Mouse (Mus musculus): ENCODE results near the gene Mylip. TPM values are rescaled to one million over a fixed set of nuclear protein-coding genes. Genes with fewer than 3 reads are reported as not detected.
A peak's percentile ranks its signal among the peaks of the same experiment; 100 is the strongest.

The Mylip gene
- polyA plus RNA-seq, 1 experiment from 2014 or later: 17.1 TPM

- peak overlapping the region; percentile 84 for H3K27ac ChIP-seq
- H3K9me3 ChIP-seq (replicated peaks): no peaks in the 10 kb centered on the region
- no peaks in the 10 kb centered on the region for H3K27me3 ChIP-seq (ENCODE audit: low read depth, poor library complexity, severe bottlenecking)
- 85% methylated on average over 8 of the region's 8 CpGs for WGBS
- H3K4me1 ChIP-seq: peaks cover 80% of the 10 kb centered on the region
- no peak overlapping the region for H3K4me3 ChIP-seq
- H3K36me3 ChIP-seq: peaks cover 45% of the 10 kb centered on the region
- no peak for DNase-seq (ENCODE audit: low spot score)
Observed at GRCm38 (mm10) chr13:45396724-45397123, 7.2 kb downstream of the Mylip start.

- peak overlapping the region; percentile 84 for H3K27ac ChIP-seq
- H3K27me3 ChIP-seq (ENCODE audit: low read depth, poor library complexity, severe bottlenecking): no peaks in the 10 kb centered on the region
- H3K4me3 ChIP-seq: no peak overlapping the region
- H3K4me1 ChIP-seq: peaks cover 80% of the 10 kb centered on the region
- WGBS: 21% methylated on average over 5 of the region's 5 CpGs
- no peak for DNase-seq (ENCODE audit: low spot score)
- H3K9me3 ChIP-seq (replicated peaks): no peaks in the 10 kb centered on the region
- peaks cover 45% of the 10 kb centered on the region for H3K36me3 ChIP-seq
Observed at GRCm38 (mm10) chr13:45397240-45397639, 7.7 kb downstream of the Mylip start.

DNA sequence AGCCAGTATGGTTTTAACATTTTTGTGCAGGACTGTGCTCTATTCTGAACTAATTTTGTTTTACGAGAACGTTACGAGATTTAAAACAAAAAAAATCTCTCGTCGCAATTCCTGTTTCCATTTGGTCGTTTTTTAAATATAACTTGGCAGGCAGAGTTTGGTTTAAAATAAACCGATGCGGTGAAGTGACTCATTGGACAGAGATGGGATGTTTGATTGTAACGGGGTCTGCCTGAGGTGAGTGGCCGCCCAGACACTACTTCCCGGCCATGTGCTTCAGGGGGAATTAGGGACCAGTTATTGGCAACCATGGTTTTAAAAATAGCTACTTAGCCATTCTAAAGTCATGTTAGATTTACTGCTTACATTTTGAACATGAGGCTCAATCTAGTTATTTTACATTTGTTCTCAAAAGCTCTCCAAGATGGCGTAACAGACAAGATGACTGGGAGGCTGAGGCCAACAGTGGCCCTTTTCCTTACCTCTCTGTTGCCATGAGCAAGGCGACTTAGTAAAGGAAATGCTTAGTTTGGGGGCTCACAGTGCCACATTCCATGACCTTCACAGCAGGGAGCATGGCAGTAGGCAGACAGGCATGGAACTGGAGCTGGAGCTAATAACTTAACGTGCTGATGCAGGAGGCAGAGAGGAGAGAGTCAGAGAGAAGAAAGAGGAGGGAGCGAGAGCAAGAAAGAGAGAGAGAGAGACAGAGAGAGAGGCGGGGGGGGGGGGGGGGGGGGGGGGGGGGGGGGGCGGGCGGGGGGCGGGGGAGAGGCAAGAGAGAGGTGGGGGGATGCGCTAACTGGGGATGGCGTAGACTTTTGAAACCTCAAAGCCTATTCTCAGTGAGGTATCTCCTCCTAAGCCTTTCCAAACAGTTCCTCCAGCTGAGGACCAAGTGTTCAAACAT, 8.6 kb downstream of the Mylip start:
- no peak for DNase-seq (ENCODE audit: low spot score)
- no peaks in the 10 kb centered on the region for H3K27me3 ChIP-seq (ENCODE audit: low read depth, poor library complexity, severe bottlenecking)
- 69% methylated on average over 17 of the region's 21 CpGs for WGBS
- H3K4me1 ChIP-seq: peaks cover 80% of the 10 kb centered on the region
- H3K4me3 ChIP-seq: no peak overlapping the region
- peaks cover 40% of the 10 kb centered on the region for H3K36me3 ChIP-seq
- H3K9me3 ChIP-seq (replicated peaks): no peaks in the 10 kb centered on the region
- peak overlapping the region; percentile 84 for H3K27ac ChIP-seq

GRCm38 (mm10) chr13:45400700-45401099, 11.2 kb downstream of the Mylip start:
- Histone ChIP-seq H3K36me3 (peaks cover 48% of the 10 kb centered on the region), H3K27ac (peak overlapping the region; percentile 7; the same call in 1 of the 2 replicates), H3K4me1 (peaks cover 57% of the 10 kb centered on the region), H3K9me3 (replicated peaks) (no peaks in the 10 kb centered on the region), H3K4me3 (no peak overlapping the region), H3K27me3 (ENCODE audit: low read depth, poor library complexity, severe bottlenecking) (no peaks in the 10 kb centered on the region)
- no peak for DNase-seq (ENCODE audit: low spot score)
- 84% methylated on average over 7 of the region's 7 CpGs for WGBS

- H3K36me3 ChIP-seq: peaks cover 53% of the 10 kb centered on the region
- H3K9me3 ChIP-seq (replicated peaks): no peaks in the 10 kb centered on the region
- no peak overlapping the region for H3K4me3 ChIP-seq
- 65% methylated on average over 7 of the region's 7 CpGs for WGBS
- DNase-seq (ENCODE audit: low spot score): no peak
- peak overlapping the region; percentile 73 for H3K27ac ChIP-seq
- peaks cover 46% of the 10 kb centered on the region for H3K4me1 ChIP-seq
- H3K27me3 ChIP-seq (ENCODE audit: low read depth, poor library complexity, severe bottlenecking): no peaks in the 10 kb centered on the region
Observed at GRCm38 (mm10) chr13:45401816-45402215, 12.3 kb downstream of the Mylip start.

- Histone ChIP-seq H3K4me1 (peaks cover 39% of the 10 kb centered on the region), H3K27ac (peak overlapping the region; percentile 73), H3K9me3 (replicated peaks) (no peaks in the 10 kb centered on the region), H3K36me3 (peaks cover 60% of the 10 kb centered on the region), H3K4me3 (no peak overlapping the region), H3K27me3 (ENCODE audit: low read depth, poor library complexity, severe bottlenecking) (no peaks in the 10 kb centered on the region)
- DNase-seq (ENCODE audit: low spot score): no peak
- WGBS: 59% methylated on average over 7 of the region's 7 CpGs
Observed at GRCm38 (mm10) chr13:45402316-45403039, 12.9 kb downstream of the Mylip start.

DNA sequence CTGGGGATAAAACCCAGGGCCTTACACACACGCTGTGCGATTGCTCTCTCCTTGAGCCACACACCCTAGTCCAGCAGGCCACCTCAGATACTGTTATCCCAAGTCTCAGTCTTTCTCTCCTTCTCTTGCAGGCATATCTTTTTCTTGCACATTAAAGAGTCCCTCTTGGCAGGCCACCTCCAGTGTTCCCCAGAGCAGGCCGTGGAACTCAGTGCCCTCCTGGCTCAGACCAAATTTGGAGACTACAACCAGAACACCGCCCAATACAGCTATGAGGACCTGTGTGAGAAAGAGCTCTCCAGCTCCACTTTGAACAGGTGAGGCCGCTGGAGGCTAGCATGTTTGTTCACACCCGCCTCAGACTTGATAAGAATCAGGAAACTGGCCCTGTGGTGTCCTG, 14.7 kb downstream of the Mylip start:
- WGBS: 92% methylated on average over 6 of the region's 6 CpGs

GRCm38 (mm10) chr13:45405194-45405810, 15.8 kb downstream of the Mylip start:
- Histone ChIP-seq H3K27me3 (ENCODE audit: low read depth, poor library complexity, severe bottlenecking) (no peaks in the 10 kb centered on the region), H3K4me1 (peaks cover 24% of the 10 kb centered on the region), H3K4me3 (no peak overlapping the region), H3K9me3 (replicated peaks) (no peaks in the 10 kb centered on the region), H3K27ac (no peak overlapping the region), H3K36me3 (peaks cover 75% of the 10 kb centered on the region)
- DNase-seq (ENCODE audit: low spot score): no peak
- WGBS: 93% methylated on average over 6 of the region's 6 CpGs

More for the DNA sequence above, 14.7 kb downstream of the Mylip start:
- no peak overlapping the region for H3K27ac ChIP-seq
- H3K4me3 ChIP-seq: no peak overlapping the region
- H3K4me1 ChIP-seq: peaks cover 26% of the 10 kb centered on the region
- H3K9me3 ChIP-seq (replicated peaks): no peaks in the 10 kb centered on the region
- DNase-seq (ENCODE audit: low spot score): no peak
- no peaks in the 10 kb centered on the region for H3K27me3 ChIP-seq (ENCODE audit: low read depth, poor library complexity, severe bottlenecking)
- peaks cover 72% of the 10 kb centered on the region for H3K36me3 ChIP-seq

DNA sequence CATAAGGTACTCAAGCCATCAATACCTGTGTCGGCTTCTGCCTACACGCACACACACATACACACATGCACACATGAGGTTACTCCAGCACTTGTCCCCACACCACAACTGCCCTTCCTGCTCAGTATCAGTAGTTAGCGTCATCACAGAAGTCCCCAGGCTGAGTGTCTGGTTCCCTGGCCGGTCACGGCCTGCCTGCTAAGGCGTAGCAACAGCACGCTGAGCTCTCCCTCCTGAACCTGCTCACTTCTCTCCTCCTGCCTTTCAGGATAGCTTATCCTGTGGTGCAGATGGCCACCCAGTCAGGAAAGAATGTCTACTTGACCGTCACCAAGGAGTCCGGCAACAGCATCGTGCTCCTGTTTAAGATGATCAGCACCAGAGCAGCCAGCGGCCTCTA, 16.7 kb downstream of the Mylip start:
- H3K36me3 ChIP-seq: peaks cover 81% of the 10 kb centered on the region
- no peak for DNase-seq (ENCODE audit: low spot score)
- no peak overlapping the region for H3K4me3 ChIP-seq
- H3K27ac ChIP-seq: no peak overlapping the region
- no peaks in the 10 kb centered on the region for H3K9me3 ChIP-seq (replicated peaks)
- peaks cover 18% of the 10 kb centered on the region for H3K4me1 ChIP-seq
- 92% methylated on average over 11 of the region's 11 CpGs for WGBS
- H3K27me3 ChIP-seq (ENCODE audit: low read depth, poor library complexity, severe bottlenecking): no peaks in the 10 kb centered on the region

DNA sequence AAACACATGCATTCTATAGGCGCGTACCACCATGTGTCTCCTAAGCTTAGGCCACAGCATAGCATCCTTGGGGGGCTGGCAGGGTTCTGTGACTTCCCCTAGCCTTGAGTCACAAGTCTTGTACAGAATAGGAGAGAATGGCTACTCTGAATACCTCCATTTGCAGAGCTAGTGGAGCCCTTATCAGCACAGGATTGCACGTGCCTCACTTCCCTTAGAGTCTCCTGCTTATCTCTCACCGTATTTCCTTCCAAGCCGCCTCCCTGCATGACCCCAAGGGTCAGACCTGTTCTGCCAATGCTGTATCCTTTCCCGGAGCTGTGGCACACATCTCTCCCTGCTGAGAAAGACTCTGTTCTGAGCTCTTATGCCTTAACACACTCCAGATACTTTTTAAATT, 17.2 kb downstream of the Mylip start:
- peaks cover 16% of the 10 kb centered on the region for H3K4me1 ChIP-seq
- H3K4me3 ChIP-seq: no peak overlapping the region
- H3K27me3 ChIP-seq (ENCODE audit: low read depth, poor library complexity, severe bottlenecking): no peaks in the 10 kb centered on the region
- no peaks in the 10 kb centered on the region for H3K9me3 ChIP-seq (replicated peaks)
- H3K36me3 ChIP-seq: peaks cover 85% of the 10 kb centered on the region
- no peak for DNase-seq (ENCODE audit: low spot score)
- no peak overlapping the region for H3K27ac ChIP-seq
- 74% methylated on average over 6 of the region's 6 CpGs for WGBS

DNA sequence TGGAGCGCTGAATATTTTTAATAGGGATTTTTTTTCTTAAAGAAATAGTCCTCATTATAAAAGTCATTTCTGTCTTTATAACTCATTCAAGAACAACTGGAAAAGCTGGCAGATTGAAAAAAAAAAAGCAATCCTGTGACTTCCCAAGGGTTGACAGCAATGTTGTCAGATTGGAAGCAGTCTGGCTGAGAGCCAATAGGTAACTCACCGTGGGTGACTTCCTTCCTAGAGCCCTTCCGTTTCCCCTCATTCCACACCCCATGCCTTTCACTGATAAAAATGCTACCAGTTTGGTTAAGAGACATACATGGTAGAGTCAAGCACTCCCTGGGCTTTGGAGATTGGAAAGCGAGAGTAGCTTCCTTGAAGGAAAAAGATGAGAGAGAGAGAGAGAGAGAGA, 21.4 kb downstream of the Mylip start:
- Histone ChIP-seq H3K9me3 (replicated peaks) (no peaks in the 10 kb centered on the region), H3K27me3 (ENCODE audit: low read depth, poor library complexity, severe bottlenecking) (no peaks in the 10 kb centered on the region), H3K27ac (no peak overlapping the region), H3K36me3 (peaks cover 76% of the 10 kb centered on the region), H3K4me1 (peaks cover 25% of the 10 kb centered on the region), H3K4me3 (no peak overlapping the region)
- no peak for DNase-seq (ENCODE audit: low spot score)
- 93% methylated on average over 4 of the region's 4 CpGs for WGBS

GRCm38 (mm10) chr13:45413066-45413465, 23.5 kb downstream of the Mylip start:
- Histone ChIP-seq H3K27ac (no peak overlapping the region), H3K4me1 (peaks cover 46% of the 10 kb centered on the region), H3K9me3 (replicated peaks) (no peaks in the 10 kb centered on the region), H3K27me3 (ENCODE audit: low read depth, poor library complexity, severe bottlenecking) (no peaks in the 10 kb centered on the region), H3K36me3 (peaks cover 55% of the 10 kb centered on the region), H3K4me3 (no peak overlapping the region)
- WGBS: 95% methylated on average over 1 of the region's 1 CpGs
- DNase-seq (ENCODE audit: low spot score): no peak

- no peak for DNase-seq (ENCODE audit: low spot score)
- H3K9me3 ChIP-seq (replicated peaks): no peaks in the 10 kb centered on the region
Observed at GRCm38 (mm10) chr13:45414031-45414430, 24.5 kb downstream of the Mylip start.

More at GRCm38 (mm10) chr13:45414031-45414430, 24.5 kb downstream of the Mylip start:
- no peaks in the 10 kb centered on the region for H3K27me3 ChIP-seq (ENCODE audit: low read depth, poor library complexity, severe bottlenecking)
- H3K4me3 ChIP-seq: no peak overlapping the region
- H3K36me3 ChIP-seq: peaks cover 45% of the 10 kb centered on the region
- peaks cover 48% of the 10 kb centered on the region for H3K4me1 ChIP-seq
- H3K27ac ChIP-seq: peak overlapping the region; percentile 80
- WGBS: 58% methylated on average over 9 of the region's 9 CpGs

All from limb, embryonic 10.5 days (tissue).